Mouse (Mus musculus): ENCODE measurements around the gene Tek. TPM values are rescaled to one million over a fixed set of nuclear protein-coding genes. Genes with fewer than 3 reads are reported as not detected.

Gene Tek
- polyA plus RNA-seq (2014; fragmentation: Illumina TruSeq; extraction: RNeasy Lipid Tissue Mini Kit (QIAGEN cat#74804); ENCODE audit: low read depth, low replicate concordance): 13.5 TPM

DNA sequence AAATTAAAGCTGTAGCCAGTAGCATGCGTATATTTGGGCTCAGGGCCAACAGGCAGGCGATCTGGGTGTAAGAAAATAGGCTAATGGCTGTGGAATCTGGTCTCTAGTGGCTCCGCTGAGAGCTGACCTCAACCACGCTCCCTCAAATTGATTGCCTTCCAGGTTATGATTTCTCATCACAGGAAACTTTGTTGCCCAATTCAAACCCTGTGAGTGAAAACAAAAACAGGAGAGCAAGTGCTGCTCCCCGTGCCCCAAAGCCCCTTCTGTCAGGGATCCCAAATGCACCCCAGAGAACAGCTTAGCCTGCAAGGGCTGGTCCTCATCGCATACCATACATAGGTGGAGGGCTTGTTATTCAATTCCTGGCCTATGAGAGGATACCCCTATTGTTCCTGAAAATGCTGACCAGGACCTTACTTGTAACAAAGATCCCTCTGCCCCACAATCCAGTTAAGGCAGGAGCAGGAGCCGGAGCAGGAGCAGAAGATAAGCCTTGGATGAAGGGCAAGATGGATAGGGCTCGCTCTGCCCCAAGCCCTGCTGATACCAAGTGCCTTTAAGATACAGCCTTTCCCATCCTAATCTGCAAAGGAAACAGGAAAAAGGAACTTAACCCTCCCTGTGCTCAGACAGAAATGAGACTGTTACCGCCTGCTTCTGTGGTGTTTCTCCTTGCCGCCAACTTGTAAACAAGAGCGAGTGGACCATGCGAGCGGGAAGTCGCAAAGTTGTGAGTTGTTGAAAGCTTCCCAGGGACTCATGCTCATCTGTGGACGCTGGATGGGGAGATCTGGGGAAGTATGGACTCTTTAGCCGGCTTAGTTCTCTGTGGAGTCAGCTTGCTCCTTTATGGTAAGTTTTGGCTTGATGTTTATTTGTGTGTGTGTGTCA is at the start of gene Tek:
Gene Tek (plus strand): TSS at position 452 of the 894 bp plus-strand sequence.

Other genes starting within 250 kb of the Tek start
- not detected for gene Gm10306, start 182.7 kb upstream of the Tek start, polyA plus RNA-seq (2014; fragmentation: Illumina TruSeq; extraction: RNeasy Lipid Tissue Mini Kit (QIAGEN cat#74804); ENCODE audit: low read depth, low replicate concordance)
- 9.0 TPM for gene Caap1, start 182.5 kb upstream of the Tek start, polyA plus RNA-seq (2014; fragmentation: Illumina TruSeq; extraction: RNeasy Lipid Tissue Mini Kit (QIAGEN cat#74804); ENCODE audit: low read depth, low replicate concordance)
- gene Plaa, start 136.0 kb upstream of the Tek start, polyA plus RNA-seq (2014; fragmentation: Illumina TruSeq; extraction: RNeasy Lipid Tissue Mini Kit (QIAGEN cat#74804); ENCODE audit: low read depth, low replicate concordance): 37.5 TPM
- gene Ift74, start 124.8 kb upstream of the Tek start, polyA plus RNA-seq (2014; fragmentation: Illumina TruSeq; extraction: RNeasy Lipid Tissue Mini Kit (QIAGEN cat#74804); ENCODE audit: low read depth, low replicate concordance): 17.6 TPM
- not detected for gene Lrrc19, start 89.1 kb upstream of the Tek start, polyA plus RNA-seq (2014; fragmentation: Illumina TruSeq; extraction: RNeasy Lipid Tissue Mini Kit (QIAGEN cat#74804); ENCODE audit: low read depth, low replicate concordance)
- 2.0 TPM for gene Eqtn, start 189.6 kb downstream of the Tek start, polyA plus RNA-seq (2014; fragmentation: Illumina TruSeq; extraction: RNeasy Lipid Tissue Mini Kit (QIAGEN cat#74804); ENCODE audit: low read depth, low replicate concordance)
- gene Mysm1, start 239.8 kb downstream of the Tek start, polyA plus RNA-seq (2014; fragmentation: Illumina TruSeq; extraction: RNeasy Lipid Tissue Mini Kit (QIAGEN cat#74804); ENCODE audit: low read depth, low replicate concordance): 11.3 TPM